Mouse (Mus musculus) urinary bladder, postnatal 10 days (tissue): ENCODE data around the gene Gm49318.
"Not testable (repeated sequence)": the region's sequence is repeated elsewhere in the genome, so short reads cannot be mapped to it uniquely, and the experiment has no call there.

Experiments used
- DNase-seq: peaks from one replicate; pipeline ENCODE4 v3.0.0; 2022; ENCODE audit warnings: low spot score

Gm49318 gene

DNA sequence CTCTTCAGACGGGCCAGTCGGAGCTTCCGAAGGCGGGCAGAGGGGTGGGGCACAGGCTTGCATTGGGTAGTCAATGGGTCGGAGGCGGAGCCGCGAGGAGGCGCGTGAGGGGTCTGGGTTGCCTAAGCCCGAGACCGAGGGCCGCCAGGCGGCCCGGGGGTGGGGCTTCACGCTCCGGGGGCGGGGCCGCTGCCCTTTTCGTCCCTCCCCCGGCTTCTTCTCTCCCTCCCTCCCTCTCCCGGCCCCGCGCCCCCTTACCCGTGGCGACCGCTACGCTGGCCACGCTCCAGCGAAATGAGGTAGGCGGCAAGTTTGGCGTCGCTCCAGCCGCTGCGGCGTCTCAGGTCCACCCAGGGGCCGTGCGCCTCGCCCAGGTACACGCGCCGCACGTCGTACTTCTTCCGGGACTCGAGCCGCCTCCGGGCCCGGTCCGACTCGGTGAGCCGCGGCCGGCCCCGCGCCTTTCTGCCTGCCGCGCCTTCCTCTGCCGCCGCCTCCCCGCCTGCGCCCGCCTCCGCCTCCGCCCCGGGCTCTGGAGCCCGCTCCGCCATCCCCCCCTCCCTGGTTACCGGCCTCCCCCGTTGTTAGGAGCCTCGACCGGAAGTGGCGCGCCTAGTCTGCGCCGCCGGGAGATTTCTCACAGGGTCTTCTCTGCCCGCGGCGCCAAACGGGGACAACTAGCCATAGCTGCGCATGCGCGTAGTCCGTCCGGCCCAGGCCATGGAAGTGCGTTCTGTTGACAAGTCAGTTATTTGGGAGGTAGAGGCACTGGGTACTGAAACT lies at the start of gene Gm49318, which contains the start of gene Zfp653:
Gene Gm49318 (minus strand): TSS at position 469 of the 783 bp plus-strand sequence.
Gene Zfp653 (minus strand): TSS at position 586 of the 783 bp plus-strand sequence.
- DNase-seq: peak; percentile 91

DNA sequence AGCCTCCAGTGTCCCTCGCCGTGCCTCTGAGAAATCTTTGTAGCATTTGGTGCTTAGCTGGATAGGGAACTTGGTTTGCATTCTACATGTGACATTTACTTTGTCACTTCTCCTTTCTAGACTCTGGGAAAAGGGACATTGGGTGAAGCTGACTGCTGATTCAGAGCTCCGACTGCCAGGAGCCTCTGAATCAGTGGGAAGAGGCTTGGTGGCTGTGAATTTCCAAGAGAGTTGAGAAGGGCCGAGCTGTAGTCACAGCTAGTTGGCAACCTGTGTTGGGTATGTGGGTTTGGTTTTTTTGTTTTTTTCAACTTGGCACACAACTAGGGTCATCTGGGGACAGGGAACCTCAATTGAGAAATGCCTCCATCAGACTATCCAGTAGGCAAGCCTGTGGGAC lies 48.5 kb upstream of the Gm49318 start:
- no peak for DNase-seq

DNA sequence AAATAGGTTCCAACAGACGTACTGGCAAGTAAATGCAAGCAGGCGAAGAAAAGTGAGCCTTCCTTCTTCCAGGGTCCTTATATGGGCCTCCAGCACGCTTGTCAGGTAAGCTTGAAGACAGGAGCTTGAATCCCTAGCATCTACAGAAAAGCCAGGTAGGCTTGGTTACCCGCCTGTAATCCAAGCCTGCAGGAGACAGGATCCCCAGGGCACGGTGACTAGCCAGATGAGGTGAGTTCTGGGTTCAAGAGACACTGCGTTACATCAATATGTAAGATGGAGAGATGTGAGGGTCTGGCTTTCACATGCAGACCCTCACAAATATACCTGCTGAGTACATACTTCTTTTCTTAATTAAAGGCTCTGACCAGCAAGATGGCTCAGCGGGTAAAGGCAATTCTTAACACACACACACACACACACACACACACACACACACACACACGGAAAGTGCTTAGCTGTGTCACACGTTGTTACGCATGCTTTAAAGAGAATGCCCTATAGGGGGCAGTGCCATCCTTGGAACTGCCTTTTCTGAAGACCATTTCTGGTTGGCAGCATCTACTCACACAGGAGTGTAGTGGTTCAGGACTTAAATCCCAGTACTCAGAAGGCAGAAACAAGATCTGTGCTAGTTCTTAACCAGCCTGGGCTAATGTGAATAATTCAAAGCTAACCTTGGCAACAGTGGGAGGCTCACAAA lies 46.8 kb upstream of the Gm49318 start:
- DNase-seq: no peak

DNA sequence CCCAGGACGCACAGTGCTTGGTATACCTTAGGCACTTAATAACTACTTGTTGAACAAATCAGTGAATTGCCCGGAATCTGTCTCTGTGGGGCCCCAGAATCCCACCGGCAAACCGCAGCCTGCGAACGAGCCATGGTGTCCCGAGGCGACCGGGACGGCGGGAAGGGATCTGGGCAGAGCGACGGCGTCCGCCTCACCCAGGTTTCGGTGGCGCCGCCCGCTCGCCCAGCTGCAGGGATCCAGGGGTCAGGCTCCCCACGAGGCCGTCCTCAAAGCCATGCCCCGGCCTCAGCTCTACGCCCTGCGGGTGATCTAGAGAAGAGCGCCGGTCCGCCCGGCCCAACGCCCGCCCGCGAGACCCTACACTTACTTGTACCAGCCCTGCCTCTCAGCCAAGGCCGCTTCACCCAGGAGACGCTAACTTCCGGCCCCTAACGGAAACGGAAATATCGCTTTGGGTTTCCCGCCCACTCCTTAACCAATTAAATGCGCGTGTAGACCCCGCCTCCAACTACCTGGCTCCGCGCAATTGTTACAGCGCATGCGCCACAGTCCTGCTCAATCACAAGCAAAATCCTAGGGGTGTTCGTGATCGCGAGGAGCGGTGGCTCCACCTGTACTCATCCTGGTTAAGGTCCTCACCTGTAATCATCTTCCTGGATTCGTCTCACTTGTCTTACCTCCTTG lies 45.8 kb upstream of the Gm49318 start, which contains the start of gene Elof1:
Gene Elof1 (minus strand): TSS at position 433 of the 687 bp plus-strand sequence.
- peak; percentile 62 for DNase-seq

DNA sequence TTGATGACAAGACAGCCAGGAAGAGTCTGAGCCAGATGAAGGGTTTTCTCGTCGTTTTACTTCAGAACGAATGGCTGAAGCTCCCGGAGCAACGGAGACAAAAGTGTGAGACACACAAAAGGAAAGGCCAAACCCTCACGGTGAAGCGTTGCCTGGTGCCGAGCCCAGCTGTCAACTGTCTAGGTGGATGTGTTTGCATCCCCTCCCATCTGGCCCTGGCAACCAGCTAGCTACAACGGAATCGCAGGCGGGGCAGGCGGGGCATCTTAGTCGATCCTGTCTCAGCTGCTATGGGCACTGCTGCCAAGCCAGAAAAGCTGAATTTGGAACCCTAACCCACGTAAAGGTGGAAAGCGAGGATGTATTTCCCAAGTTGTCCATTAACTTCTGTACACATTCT lies 45.0 kb upstream of the Gm49318 start:
- DNase-seq: no peak

DNA sequence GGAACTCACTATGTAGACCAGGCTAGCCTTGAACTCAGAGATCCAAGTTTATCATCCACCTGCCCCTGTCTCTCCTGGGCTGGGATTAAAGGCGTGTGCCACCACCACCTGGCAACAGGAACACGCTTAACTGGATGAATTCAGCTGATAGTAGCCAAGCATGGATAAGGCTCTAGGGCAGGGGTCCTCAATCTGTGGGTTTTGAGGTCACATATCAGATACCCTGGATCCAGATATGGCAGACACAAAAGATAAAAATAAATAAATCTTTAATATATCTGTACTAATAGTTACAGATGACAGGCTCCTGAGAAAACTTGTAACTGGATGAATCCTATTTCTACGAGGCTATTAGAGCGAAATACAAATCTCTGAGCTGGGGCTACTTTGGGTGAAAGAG lies 44.6 kb upstream of the Gm49318 start:
- no peak for DNase-seq

DNA sequence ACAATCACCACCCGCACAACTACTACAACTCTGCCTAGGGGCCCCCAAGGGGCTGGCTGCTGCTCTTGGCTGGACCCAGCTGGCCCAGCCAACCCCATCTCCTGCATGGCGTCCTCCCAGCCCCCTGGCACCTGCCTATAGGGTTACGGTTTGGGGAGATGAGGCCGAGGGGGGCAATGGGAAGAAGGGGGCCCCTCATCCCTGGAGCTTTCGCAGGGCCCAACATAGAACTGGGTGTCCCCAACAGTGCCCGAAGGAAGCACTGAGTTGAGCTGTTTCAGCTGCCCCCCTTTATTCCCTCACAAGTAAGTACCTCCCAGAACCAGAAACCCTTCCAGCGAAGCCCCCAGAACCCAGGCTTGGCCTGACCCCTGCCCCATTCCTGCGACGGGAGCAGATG lies 37.1 kb upstream of the Gm49318 start:
- DNase-seq: no peak

DNA sequence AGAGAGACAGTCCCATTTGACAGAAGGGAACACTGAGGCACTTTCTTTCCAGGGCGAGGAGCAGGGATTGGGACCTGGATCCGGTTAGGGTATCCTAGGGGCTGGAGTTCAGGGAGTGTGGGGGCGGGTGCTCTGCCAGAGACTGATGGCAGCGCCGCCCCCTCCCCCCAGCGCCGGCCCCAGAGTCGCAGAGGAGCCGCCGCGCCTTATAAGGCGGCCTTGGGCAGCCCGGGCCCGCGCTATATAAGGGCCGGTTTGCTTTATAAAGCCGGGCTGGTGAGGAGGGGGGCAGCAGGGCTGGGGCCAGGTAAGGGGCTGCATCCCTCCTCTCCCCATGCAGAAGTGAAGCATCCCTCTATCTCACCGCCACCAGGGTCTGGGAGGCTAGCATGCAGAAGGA lies 28.9 kb upstream of the Gm49318 start:
- DNase-seq: no peak

DNA sequence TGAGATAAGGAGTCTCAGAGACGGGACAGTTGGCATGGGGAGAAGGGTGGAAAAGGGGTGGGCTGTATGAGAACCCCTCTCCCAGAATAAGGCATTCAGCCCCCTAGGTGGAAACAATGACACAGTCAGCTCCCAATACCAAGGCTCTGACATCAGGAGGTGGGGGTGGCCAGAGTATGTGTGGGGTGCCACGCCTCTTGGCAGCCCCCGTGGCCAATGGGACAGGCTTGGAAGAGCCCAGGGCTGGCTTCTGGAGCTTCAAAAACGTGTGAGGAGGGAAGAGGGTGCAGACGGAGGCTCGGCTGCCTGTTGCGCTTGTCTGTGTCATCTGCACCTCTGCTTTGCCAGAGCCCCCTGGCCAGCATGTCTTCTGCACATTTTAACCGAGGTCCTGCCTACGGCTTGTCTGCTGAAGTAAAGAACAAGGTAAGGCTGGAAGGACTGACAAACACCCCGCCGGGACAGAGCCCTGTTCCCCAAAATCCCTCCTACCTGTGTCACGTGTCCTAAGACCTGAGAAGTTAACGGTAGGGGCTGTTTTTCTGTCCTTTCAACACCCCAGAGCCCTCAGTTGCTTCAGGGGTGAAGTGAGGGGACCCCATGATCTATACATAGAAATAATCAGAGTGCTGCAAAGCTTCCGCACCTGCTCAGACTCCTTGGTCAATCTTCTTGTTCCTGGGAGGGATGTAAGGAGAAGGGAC lies 28.1 kb upstream of the Gm49318 start, which contains the start of gene Cnn1:
Gene Cnn1 (plus strand): TSS at position 224 of the 704 bp plus-strand sequence.
- no peak for DNase-seq

DNA sequence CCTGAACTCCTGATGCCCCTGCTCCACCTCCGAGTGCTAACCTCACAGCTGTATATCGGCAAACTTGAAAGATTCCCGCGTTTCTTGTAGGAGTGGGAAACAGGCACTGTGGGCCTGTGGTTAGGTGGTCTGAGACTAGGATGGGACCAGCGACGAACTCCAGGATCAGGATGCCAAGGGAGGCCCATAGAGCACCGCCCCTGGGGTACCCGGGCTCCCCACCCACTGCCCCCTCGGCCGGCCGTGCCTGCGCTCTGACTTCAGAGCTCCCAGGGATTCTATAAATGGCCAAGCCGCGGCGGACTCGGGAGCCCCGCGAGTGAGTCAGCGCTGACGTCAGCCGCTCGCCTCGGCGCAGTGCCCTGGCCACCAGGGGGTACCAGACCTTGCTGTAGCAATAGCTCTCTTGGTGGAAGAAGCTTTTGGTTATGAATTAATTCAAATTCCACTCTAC lies 24.8 kb upstream of the Gm49318 start:
- DNase-seq: peak; percentile 75

DNA sequence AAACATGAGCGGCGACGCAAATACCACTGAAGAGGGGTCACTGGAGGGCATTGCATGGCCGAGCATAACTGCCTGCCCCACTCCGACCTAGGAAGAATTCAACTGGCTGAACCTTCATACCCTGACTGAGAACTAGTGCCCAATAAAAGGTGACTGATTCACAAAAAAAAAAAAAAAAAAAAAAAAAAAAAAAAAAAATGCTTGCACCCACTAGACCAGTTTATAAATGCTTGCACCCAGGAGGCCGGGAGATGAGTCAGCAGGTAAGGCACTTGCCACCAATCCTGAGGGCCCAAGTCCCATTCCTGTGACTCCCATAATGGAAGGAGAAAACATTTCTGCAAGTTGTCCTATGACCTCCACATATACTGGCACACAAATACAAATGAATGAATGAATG lies 21.7 kb upstream of the Gm49318 start:
- no peak for DNase-seq

DNA sequence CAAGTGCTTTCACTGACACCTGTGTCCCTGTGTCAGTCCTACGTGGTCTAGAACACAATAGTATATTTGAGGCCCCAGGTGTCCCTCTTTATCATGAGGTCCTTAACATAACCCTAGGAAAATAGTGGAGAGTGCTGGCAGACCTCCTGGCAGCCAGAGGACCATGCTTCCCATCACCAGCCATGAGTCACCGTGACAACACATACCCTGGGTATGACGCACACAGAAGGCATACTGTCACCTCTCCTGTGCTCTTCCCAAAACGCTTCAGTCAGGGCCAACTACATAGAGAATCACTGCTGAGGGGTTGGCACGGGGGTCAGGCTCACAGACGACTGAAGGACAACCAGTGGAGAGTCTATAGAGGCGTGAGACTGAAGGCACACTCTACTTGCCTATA lies 18.9 kb upstream of the Gm49318 start:
- DNase-seq: no peak

DNA sequence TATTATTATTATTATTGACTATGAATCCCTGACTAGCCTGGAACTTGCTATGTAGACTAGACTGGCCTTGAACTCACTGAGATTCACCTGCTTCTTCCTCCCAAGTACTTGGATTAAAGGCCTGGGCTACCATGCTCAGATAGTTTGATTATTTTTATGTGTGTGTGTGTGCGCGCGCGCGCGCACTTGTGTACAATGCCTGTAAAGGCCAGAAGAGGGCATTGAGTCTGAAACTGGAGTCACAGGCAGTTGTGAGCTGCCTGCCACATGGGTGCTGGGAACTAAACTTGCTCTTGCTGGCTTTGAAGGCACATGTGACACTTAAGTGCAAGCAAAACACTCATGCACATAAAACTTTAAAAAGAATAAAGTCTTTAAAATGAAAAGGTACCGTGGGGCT lies 18.2 kb upstream of the Gm49318 start:
- DNase-seq: no peak

DNA sequence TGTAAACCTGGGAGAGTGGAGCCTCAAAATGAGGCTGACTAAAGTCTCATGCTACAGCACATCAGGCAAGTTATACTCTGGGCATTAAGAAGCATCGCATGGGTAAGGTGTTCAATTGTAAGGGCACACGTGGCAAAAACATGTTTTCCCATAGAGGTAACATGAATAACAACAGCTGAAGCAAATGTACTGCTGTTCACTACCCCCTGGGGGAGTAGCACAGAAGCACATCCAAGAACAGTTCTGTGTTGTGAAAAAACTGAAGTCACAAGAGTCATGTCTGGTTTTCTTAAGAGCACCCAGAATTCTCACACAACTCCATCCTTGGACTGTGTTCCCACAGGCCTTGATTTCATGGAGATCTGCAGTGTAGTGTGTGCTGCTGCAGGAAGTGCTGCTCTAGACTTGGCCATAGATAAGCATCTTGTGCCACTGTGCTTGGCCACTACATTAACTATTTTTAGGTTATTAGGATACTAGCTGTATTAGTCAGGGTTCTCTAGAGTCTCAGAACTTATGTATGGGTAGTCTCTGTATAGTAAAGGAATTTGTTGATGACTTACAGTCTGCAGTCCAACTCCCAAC lies 16.1 kb upstream of the Gm49318 start:
- no peak for DNase-seq

DNA sequence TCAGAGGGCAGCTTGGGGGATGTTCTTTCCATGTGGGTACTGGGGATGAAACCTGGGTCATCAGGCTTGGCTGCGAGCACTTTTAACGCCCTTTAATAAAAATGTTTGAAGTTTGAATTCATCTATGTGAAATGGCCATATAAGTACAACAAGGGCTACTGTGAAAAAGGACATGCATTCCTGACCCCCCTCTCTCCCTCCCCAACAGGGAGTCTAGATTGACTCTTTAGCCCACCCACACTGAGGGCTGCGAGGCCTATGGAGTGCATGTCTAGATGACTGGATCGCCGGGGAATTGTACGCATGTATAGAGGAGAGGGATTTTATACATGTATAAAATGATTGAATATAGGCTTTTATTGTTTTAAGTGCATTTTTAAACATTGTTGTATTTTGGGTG lies 15.0 kb upstream of the Gm49318 start:
- DNase-seq: no peak

DNA sequence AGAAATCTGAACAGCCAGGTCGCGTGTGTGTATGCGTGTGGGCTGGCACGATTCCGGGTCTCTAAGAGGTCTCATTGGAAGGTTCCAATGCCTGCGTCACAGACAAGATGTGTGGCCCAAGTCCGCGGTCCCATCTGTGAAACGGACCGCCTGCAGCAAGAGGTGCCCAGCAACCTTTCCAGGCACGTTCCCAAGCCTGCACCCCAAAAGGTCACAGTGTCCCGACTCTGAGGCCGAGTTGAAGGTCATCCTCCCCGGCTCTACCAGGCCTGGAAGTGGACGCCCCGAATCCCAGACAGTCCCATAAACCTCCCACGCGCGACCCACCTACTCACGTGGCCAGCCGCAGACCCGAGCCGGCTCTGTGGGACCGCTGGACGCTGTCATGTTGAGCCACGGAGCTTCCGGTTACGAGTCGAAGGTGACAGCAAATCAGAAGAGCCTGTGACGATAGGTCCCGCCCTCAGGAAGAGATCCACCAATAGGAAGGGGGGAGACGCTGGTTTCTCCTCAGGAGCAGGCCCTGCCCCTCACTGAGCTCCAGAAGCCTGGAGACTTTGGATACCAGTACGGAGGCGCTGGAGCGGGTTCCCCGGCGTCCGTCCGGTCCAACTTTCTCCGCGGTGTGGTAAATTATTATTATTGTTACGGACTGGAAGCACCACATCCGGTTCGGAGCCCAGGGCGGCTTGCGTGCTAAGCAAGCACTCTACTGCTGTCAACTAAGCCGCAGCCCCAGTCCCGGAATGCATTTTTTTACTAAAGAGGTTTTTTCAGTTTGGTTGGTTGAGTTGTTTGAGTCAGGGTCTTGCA lies 14.2 kb upstream of the Gm49318 start, which contains the start of gene Ecsit:
Gene Ecsit (minus strand): TSS at position 417 of the 813 bp plus-strand sequence.
- DNase-seq: peak; percentile 66

DNA sequence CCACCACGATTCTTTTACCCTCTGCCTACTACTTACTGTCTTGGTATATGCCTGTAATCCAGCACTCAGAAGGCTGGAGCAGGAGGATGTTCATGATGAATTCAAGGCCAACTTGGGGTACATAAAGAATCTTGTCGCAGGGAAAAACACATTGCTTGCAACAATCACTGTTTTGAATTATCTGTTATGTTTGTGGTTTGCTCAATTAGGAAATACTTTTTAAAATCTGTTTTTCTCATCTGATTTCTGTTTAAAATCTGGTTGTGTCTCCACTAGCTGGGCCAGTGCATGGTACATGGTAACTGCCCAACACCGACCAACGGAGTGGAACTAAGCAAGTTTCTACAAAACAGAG lies 13.6 kb upstream of the Gm49318 start:
- DNase-seq: no peak

DNA sequence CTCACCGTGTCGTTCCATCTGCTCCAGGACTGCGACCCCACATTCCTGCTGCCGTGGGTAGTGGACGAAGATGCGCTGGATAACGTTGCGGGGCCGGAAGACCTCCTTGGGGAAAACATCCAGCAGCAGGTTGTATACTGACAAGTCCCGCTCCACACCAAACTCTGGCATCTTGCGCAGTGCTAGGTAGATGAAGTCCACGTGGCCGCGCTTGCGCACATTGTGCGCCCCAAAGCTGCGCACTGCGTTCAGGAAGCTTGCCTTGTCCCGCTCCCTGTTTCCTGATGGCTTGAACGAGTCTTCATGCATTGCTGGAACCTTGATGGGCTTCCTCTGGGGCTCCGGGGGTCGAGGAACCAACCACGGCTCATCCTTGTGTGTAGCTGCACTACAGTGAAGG lies 5.2 kb upstream of the Gm49318 start:
- no peak for DNase-seq

DNA sequence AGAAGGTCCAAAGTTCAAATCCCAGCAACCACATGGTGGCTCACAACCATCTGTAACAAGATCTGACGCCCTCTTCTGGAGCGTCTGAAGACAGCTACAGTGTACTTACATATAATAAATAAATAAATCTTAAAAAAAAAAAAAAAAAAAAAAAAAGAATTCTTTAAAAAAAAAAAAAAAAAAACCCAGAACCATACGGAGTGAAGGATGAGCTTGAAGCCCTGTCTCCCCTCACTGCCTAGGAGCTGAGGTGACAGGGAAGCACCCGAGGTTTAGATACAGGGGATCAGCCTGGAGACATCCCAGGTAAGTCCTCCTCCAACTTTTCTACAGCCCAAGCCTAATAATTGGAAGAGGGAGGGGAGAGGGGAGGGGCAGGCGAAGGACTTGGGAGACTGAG lies 4.7 kb upstream of the Gm49318 start:
- DNase-seq: not testable (repeated sequence)

DNA sequence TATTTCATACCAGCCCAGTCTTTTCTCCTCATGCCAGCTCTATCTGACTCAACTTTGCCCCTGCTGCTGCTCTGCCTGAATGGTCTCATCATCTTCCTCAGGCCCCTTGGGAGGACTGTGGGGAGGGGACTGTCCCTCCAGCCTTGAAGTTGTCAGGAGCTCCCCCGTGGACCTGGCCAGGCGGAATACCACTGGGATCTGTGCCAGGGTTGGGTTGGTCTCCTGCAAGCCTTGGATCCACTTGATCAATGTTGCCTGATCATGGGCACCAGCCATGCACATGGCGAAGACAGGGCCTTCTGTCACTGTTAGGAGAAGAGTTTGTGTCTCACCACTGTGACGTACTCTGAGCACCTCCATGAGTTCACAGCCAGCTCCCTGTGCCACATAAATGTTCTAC lies 1.2 kb upstream of the Gm49318 start:
- DNase-seq: no peak
